Mouse (Mus musculus) intestine, embryonic 14.5 days (tissue): Measurements from ENCODE around the gene Irf3. TPM values are rescaled to one million over a fixed set of nuclear protein-coding genes. Genes with fewer than 3 reads are reported as not detected.
A peak's percentile ranks its signal among the peaks of the same experiment; 100 is the strongest.

Experiments used
- ATAC-seq: fragments of 200-750 bp; cut with Nextera tagmentation; replicated peaks from 2 replicates; pipeline ENCODE4 v1.8.0; 2017; ENCODE audit warnings: low read depth, moderate number of reproducible peaks, moderate TSS enrichment, moderate library complexity; ENCODE audit not compliant: low FRiP score, low TSS enrichment
- DNase-seq: peaks from one replicate; pipeline ENCODE4 v3.0.0-alpha.2; 2018; ENCODE audit warnings: low spot score
- H3K27ac ChIP-seq: fragments of 300-500 bp; sonication (generic); 2 replicates; pipeline ENCODE4 v1.5.1; 2014; ENCODE audit warnings: low read depth, mild to moderate bottlenecking, control low read depth
- H3K27me3 ChIP-seq: fragments of 300-500 bp; sonication (generic); replicated peaks from 2 replicates; pipeline ENCODE4 v1.6.1; 2014; ENCODE audit warnings: low read length, control low read depth; ENCODE audit not compliant: control insufficient read depth, insufficient read depth
- H3K36me3 ChIP-seq: fragments of 300-500 bp; sonication (generic); 2 replicates; pipeline ENCODE4 v1.6.1; 2014; ENCODE audit warnings: low read length, control low read depth; ENCODE audit not compliant: control insufficient read depth, insufficient read depth
- H3K4me1 ChIP-seq: fragments of 300-500 bp; sonication (generic); replicated peaks from 2 replicates; pipeline ENCODE4 v1.6.1; 2014; ENCODE audit warnings: low read length, control low read depth, mixed read lengths; ENCODE audit not compliant: control insufficient read depth, insufficient read depth
- H3K4me2 ChIP-seq: fragments of 300-500 bp; sonication (generic); 2 replicates; pipeline ENCODE4 v1.6.1; 2014; ENCODE audit warnings: low read length
- H3K4me3 ChIP-seq: fragments of 300-500 bp; sonication (generic); 2 replicates; pipeline ENCODE4 v1.5.1; 2014; ENCODE audit warnings: low read depth, low read length, control low read depth, mixed read lengths
- H3K9ac ChIP-seq: fragments of 300-500 bp; sonication (generic); 2 replicates; pipeline ENCODE4 v1.6.1; 2014; ENCODE audit warnings: mild to moderate bottlenecking, low read length
- H3K9me3 ChIP-seq: fragments of 300-500 bp; sonication (generic); 2 replicates; pipeline ENCODE4 v1.6.1; 2016; ENCODE audit warnings: low read length, control low read depth; ENCODE audit not compliant: control insufficient read depth
- WGBS: fragments of 180-500 bp; shearing (Covaris S2); extraction: QIAGEN DNeasy Blood & Tissue Kit; methylation state at CpG from one replicate; pipeline ENCODE4 v1.1.7; 2014; 5-methylcytosine and 5-hydroxymethylcytosine counted together
- microRNA-seq: library from miRNA; unstranded; fragments of <30 nt; microRNA quantifications from one replicate; pipeline ENCODE4, GENCODE M21; 2016
- polyA plus RNA-seq: library from polyadenylated mRNA; unstranded; fragments of >200 nt; fragmentation: Nextera tagmentation; extraction: Ambion mirVana; gene quantifications from 2 replicates; pipeline ENCODE4 v1.2.1, GENCODE M21; 2014

Irf3 gene
- polyA plus RNA-seq, 1 experiment from 2014 or later = 91.7 TPM

DNA sequence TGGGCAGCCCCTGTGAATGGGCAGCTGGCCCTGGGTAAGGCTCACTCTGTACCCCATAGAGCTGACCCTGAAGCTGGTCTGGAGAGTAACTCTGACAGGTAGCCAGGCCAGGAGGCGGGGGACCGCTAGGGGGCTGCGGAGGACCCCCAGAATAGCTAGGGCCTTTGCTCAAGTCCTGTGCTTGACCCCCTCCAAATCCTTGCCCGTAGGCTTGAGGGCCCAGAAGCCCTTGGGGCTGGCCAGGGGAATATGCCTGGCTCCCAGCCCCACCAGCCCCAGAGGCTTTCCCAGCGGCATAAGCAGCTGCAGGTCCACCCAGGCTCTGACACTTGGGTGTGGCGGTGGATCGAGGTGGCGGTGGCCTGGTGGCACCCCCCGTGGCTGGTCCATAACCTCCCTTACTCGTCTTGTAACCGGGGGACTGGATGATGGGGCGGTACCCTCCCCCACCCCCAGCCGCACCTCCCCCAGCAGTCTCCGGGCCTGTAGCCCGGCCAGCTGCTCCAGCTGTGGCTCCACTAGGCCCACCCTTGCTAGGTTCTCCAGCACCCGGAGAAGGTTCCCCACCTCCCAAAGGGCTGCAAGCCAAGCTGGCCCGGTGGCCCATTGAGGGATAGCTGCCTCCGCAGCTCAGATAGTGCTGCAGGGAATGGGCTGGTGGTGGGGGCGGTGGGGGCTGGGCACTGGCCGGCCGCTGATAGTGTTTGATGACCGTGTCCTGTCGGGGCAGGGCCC is 51.6 kb downstream of the Irf3 start:
- Histone ChIP-seq H3K9ac (no peak overlapping the region), H3K4me2 (no peak overlapping the region), H3K9me3 (no peaks in the 10 kb centered on the region), H3K27ac (no peak overlapping the region), H3K4me3 (no peak overlapping the region), H3K27me3 (no peaks in the 10 kb centered on the region), H3K36me3 (peaks cover 64% of the 10 kb centered on the region), H3K4me1 (peaks cover 10% of the 10 kb centered on the region; the same call in 1 of the 2 replicates)
- no peak for ATAC-seq
- DNase-seq = no peak
- 93% methylated on average over 23 of the region's 23 CpGs for WGBS

DNA sequence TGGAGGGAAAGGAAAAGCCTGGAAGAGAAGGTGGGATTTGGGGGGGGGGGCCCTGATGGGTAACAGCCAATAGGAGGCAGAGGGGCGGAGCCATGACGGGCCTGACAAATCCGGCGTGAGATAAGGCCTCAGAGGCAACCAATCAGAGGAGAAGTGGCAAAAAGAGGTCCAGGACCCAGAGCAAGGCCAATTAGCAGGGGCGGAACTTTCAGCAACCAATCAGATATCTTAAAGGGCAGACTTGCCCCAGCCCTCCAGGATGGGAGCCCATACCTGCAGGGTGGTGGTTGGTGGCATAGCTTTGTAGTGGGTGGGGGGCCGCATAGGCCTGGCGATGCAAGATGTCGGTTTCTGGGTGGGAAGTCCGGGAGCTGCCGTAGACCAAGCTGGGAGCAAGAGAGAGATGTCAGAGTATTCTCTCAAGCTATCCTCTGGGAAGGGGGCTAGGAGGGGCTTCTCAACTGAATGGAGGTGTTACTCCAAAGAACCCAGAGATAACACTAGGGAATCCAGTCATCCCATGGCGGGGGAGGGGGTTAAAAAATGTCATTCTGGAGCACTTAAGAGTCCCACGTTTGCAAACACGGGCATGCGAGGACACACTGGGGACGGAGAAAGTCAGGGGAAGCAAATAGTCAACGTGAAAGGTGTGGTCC is 53.6 kb downstream of the Irf3 start:
- ATAC-seq (peak; percentile 8; the same call in 1 of the 2 replicates), DNase-seq (peak; percentile 79)
- H3K27ac ChIP-seq = peak overlapping the region; percentile 98; the same call in 1 of the 2 replicates
- peak overlapping the region; percentile 80 for H3K9ac ChIP-seq
- H3K36me3 ChIP-seq = peaks cover 44% of the 10 kb centered on the region
- H3K4me2 ChIP-seq = peak overlapping the region; percentile 98
- 5% methylated on average over 16 of the region's 16 CpGs for WGBS
- H3K9me3 ChIP-seq = no peaks in the 10 kb centered on the region
- peaks cover 10% of the 10 kb centered on the region; the same call in 1 of the 2 replicates for H3K4me1 ChIP-seq
- H3K4me3 ChIP-seq = peak overlapping the region; percentile 78
- no peaks in the 10 kb centered on the region for H3K27me3 ChIP-seq

DNA sequence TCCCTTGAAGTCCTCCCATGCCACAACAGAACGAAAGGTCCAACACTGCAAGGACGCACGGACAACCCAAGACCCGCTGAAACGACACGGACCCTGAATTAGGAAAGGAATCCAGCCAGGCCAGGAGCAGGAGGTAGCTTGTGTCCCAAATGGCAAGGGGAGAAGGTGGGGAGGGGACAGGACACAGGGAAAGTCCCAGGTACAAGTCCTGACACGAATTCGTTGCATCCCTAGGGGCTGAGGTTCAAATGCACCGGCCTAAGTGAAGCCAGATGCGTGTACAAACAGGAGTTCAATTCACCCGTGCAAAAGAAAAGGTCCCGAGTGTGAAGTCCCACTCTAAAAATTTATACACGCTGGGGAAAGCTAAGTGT is 54.1 kb downstream of the Irf3 start:
- Histone ChIP-seq H3K36me3 (peaks cover 39% of the 10 kb centered on the region), H3K9me3 (no peaks in the 10 kb centered on the region), H3K4me3 (peak overlapping the region; percentile 78), H3K9ac (peak overlapping the region; percentile 80), H3K4me1 (peaks cover 10% of the 10 kb centered on the region; the same call in 1 of the 2 replicates), H3K4me2 (peak overlapping the region; percentile 98), H3K27me3 (no peaks in the 10 kb centered on the region), H3K27ac (peak overlapping the region; percentile 98; the same call in 1 of the 2 replicates)
- DNase-seq = no peak
- 2% methylated on average over 13 of the region's 13 CpGs for WGBS
- no peak for ATAC-seq

Small RNA genes within 50 kb of the gene (microRNA-seq; reads per million reads assigned to microRNA genes)
- 0.76 reads per million for gene Mir7054

Other genes starting within 250 kb of the Irf3 start
- 38.0 and 40.3 TPM in 2 replicates for gene Vrk3, start 249.2 kb upstream of the Irf3 start, polyA plus RNA-seq
- gene Zfp473, start 246.6 kb upstream of the Irf3 start, polyA plus RNA-seq = 3.6 and 4.2 TPM in 2 replicates
- 65.8 and 68.8 TPM in 2 replicates for gene Nup62, start 181.6 kb upstream of the Irf3 start, polyA plus RNA-seq
- gene Il4i1, start 181.3 kb upstream of the Irf3 start, polyA plus RNA-seq = 2.0 TPM in 2 replicates
- 2.4 and 3.0 TPM in 2 replicates for gene Atf5, start 181.0 kb upstream of the Irf3 start, polyA plus RNA-seq
- 63.7 and 68.0 TPM in 2 replicates for gene Akt1s1, start 148.7 kb upstream of the Irf3 start, polyA plus RNA-seq
- 72.4 and 74.8 TPM in 2 replicates for gene Tbc1d17, start 148.6 kb upstream of the Irf3 start, polyA plus RNA-seq
- gene Pnkp, start 140.5 kb upstream of the Irf3 start, polyA plus RNA-seq = 26.4 and 29.7 TPM in 2 replicates
- gene Ptov1, start 127.9 kb upstream of the Irf3 start, polyA plus RNA-seq = 318 and 338 TPM in 2 replicates
- gene Med25, start 104.9 kb upstream of the Irf3 start, polyA plus RNA-seq = 66.2 and 75.8 TPM in 2 replicates
- 17.8 and 19.7 TPM in 2 replicates for gene Fuz, start 101.6 kb upstream of the Irf3 start, polyA plus RNA-seq
- gene Ap2a1, start 68.2 kb upstream of the Irf3 start, polyA plus RNA-seq = 62.9 and 68.3 TPM in 2 replicates
- not detected in 2 replicates for gene Tsks, start 54.4 kb upstream of the Irf3 start, polyA plus RNA-seq
- 21.9 and 24.7 TPM in 2 replicates for gene Cpt1c, start 22.8 kb upstream of the Irf3 start, polyA plus RNA-seq
- gene Prmt1, start 11.1 kb upstream of the Irf3 start, polyA plus RNA-seq = 208 and 211 TPM in 2 replicates
- 54.3 and 55.2 TPM in 2 replicates for gene Bcl2l12, start 1.1 kb downstream of the Irf3 start, polyA plus RNA-seq
- gene Scaf1, start 18.7 kb downstream of the Irf3 start, polyA plus RNA-seq = 45.3 and 49.4 TPM in 2 replicates
- 69.1 and 70.2 TPM in 2 replicates for gene Rras, start 20.3 kb downstream of the Irf3 start, polyA plus RNA-seq
- gene Prr12, start 55.2 kb downstream of the Irf3 start, polyA plus RNA-seq = 14.0 and 15.0 TPM in 2 replicates
- 57.2 and 63.0 TPM in 2 replicates for gene Nosip, start 64.8 kb downstream of the Irf3 start, polyA plus RNA-seq
- 21.8 and 24.0 TPM in 2 replicates for gene Prrg2, start 65.0 kb downstream of the Irf3 start, polyA plus RNA-seq
- 313 and 323 TPM in 2 replicates for gene Rcn3, start 94.6 kb downstream of the Irf3 start, polyA plus RNA-seq
- 64.1 and 65.1 TPM in 2 replicates for gene Fcgrt, start 106.2 kb downstream of the Irf3 start, polyA plus RNA-seq
- gene Rps11, start 126.8 kb downstream of the Irf3 start, polyA plus RNA-seq = 1,923 and 1,961 TPM in 2 replicates
- 1,687 and 1,710 TPM in 2 replicates for gene Rpl13a, start 131.1 kb downstream of the Irf3 start, polyA plus RNA-seq
- gene Gm45713, start 138.6 kb downstream of the Irf3 start, polyA plus RNA-seq = 0.72 and 0.81 TPM in 2 replicates
- gene Flt3l, start 138.8 kb downstream of the Irf3 start, polyA plus RNA-seq = 1.3 and 2.1 TPM in 2 replicates
- gene Pih1d1, start 156.7 kb downstream of the Irf3 start, polyA plus RNA-seq = 108 and 113 TPM in 2 replicates
- gene Aldh16a1, start 156.9 kb downstream of the Irf3 start, polyA plus RNA-seq = 50.9 and 66.6 TPM in 2 replicates
- 0.07 TPM in 1 of 2 replicates, not detected in the other for gene Slc17a7, start 166.3 kb downstream of the Irf3 start, polyA plus RNA-seq
- not detected in 2 replicates for gene Gfy, start 181.9 kb downstream of the Irf3 start, polyA plus RNA-seq
- not detected in 2 replicates for gene Pth2, start 183.3 kb downstream of the Irf3 start, polyA plus RNA-seq
- 0.43 and 0.73 TPM in 2 replicates for gene Ccdc155, start 207.2 kb downstream of the Irf3 start, polyA plus RNA-seq
- 0.80 and 1.0 TPM in 2 replicates for gene Dkkl1, start 214.5 kb downstream of the Irf3 start, polyA plus RNA-seq
- 129 and 139 TPM in 2 replicates for gene Tead2, start 218.1 kb downstream of the Irf3 start, polyA plus RNA-seq
- gene Cd37, start 241.5 kb downstream of the Irf3 start, polyA plus RNA-seq = 2.6 and 3.0 TPM in 2 replicates
- 0.24 TPM in 1 of 2 replicates, not detected in the other for gene Slc6a16, start 243.4 kb downstream of the Irf3 start, polyA plus RNA-seq